Mouse (Mus musculus) ES-E14 (cell line): ENCODE measurements at regions not wholly inside any gene's neighbourhood (a gene's known extent, or its start where the extent isn't known, plus 50 kb on each side); places are given as distances from the start of the nearest gene placed in this dataset.

Source experiments
- CHD2 ChIP-seq: IDR thresholded peaks from 2 replicates; pipeline ENCODE4 v1.6.1; 2014; ENCODE audit warnings: mild to moderate bottlenecking, low read depth, low read length, inconsistent platforms
- HCFC1 ChIP-seq: IDR thresholded peaks from 2 replicates; pipeline ENCODE4 v1.6.1; 2012; ENCODE audit warnings: low read length, inconsistent platforms, borderline replicate concordance; ENCODE audit not compliant: insufficient read depth
- MAFK ChIP-seq: IDR thresholded peaks from 2 replicates; pipeline ENCODE4 v1.6.1; 2014; ENCODE audit warnings: mild to moderate bottlenecking, low read depth, low read length, inconsistent platforms; ENCODE audit not compliant: insufficient read depth
- ZC3H11A ChIP-seq: IDR thresholded peaks from 2 replicates; pipeline ENCODE4 v1.6.1; 2012; ENCODE audit warnings: low read depth, mild to moderate bottlenecking, inconsistent platforms, low read length, borderline replicate concordance
- ZNF384 ChIP-seq: IDR thresholded peaks from 2 replicates; pipeline ENCODE4 v1.6.1; 2012; ENCODE audit warnings: low read depth, low read length, inconsistent platforms

DNA sequence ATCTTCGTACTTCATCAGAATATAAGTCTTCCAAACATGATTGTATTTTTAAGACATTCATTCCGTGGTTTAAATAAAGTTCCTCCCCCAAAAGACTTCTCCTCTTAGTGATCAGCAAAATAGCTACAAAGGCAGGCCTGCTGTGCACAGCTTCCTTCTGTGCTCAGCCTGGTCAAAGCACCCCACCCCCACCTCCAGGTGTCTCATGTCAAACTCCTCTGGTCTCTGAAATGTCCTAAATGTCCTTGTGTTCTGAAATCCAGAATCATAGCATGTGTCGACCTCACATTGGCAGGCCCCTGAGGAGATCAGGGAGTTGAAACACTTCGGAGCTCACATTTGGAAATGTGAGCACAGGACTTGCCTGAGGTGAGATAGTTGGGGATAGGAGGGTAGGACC, 341.1 kb upstream of the Intu start:
- TF ChIP-seq ZNF384 = no peak
- TF ChIP-seq ZC3H11A = no peak
- TF ChIP-seq MAFK = no peak
- no peak for TF ChIP-seq CHD2
- no peak for TF ChIP-seq HCFC1
